Mouse (Mus musculus): ENCODE measurements around the gene Serinc3.

The Serinc3 gene

GRCm38 (mm10) chr2:163595119-163595518 is 49.8 kb downstream of the Serinc3 start:
- DNase-seq (ENCODE audit: low read depth, low spot score), result no peak

GRCm38 (mm10) chr2:163593636-163594282 is 51.2 kb downstream of the Serinc3 start:
- no peak for DNase-seq (ENCODE audit: low read depth, low spot score)

- peak; percentile 57 for DNase-seq (ENCODE audit: low read depth, low spot score)
Observed at GRCm38 (mm10) chr2:163592084-163592483, 52.8 kb downstream of the Serinc3 start.

- no peak for DNase-seq (ENCODE audit: low read depth, low spot score)
Observed at GRCm38 (mm10) chr2:163590996-163591395, 53.9 kb downstream of the Serinc3 start.

- DNase-seq (ENCODE audit: low read depth, low spot score), result no peak
Observed at GRCm38 (mm10) chr2:163590211-163590610, 54.7 kb downstream of the Serinc3 start.

GRCm38 (mm10) chr2:163587506-163587905 is 57.4 kb downstream of the Serinc3 start:
- DNase-seq (ENCODE audit: low read depth, low spot score), result peak; percentile 74

GRCm38 (mm10) chr2:163586384-163587261 is 58.3 kb downstream of the Serinc3 start:
- peak; percentile 76 for DNase-seq (ENCODE audit: low read depth, low spot score)

- DNase-seq (ENCODE audit: low read depth, low spot score), result no peak
Observed at GRCm38 (mm10) chr2:163584088-163584426, 60.9 kb downstream of the Serinc3 start.

GRCm38 (mm10) chr2:163583226-163584087 is 61.5 kb downstream of the Serinc3 start:
- no peak for DNase-seq (ENCODE audit: low read depth, low spot score)

- no peak for DNase-seq (ENCODE audit: low read depth, low spot score)
Observed at GRCm38 (mm10) chr2:163580069-163580945, 64.6 kb downstream of the Serinc3 start.

- DNase-seq (ENCODE audit: low read depth, low spot score), result no peak
Observed at GRCm38 (mm10) chr2:163577986-163578385, 66.9 kb downstream of the Serinc3 start.

GRCm38 (mm10) chr2:163575248-163575647 is 69.7 kb downstream of the Serinc3 start:
- DNase-seq (ENCODE audit: low read depth, low spot score), result no peak

- no peak for DNase-seq (ENCODE audit: low read depth, low spot score)
Observed at GRCm38 (mm10) chr2:163574321-163574720, 70.6 kb downstream of the Serinc3 start.
